Mouse (Mus musculus) testis, adult 2 months (tissue): Measurements from ENCODE around the gene Tada2b.

Experiments used
- CTCF ChIP-seq: fragments of 200-500 bp; IDR thresholded peaks from 2 replicates; pipeline ENCODE4 v1.5.1; 2012; ENCODE audit warnings: low read depth, mild to moderate bottlenecking, inconsistent platforms, low read length, moderate library complexity; ENCODE audit not compliant: control insufficient read depth, insufficient read depth, insufficient replicate concordance
- POLR2A ChIP-seq: fragments of 200-500 bp; IDR thresholded peaks from 2 replicates; pipeline ENCODE4 v1.6.1; 2012; ENCODE audit warnings: low read depth, mild to moderate bottlenecking, inconsistent platforms, low read length, moderate library complexity; ENCODE audit not compliant: control insufficient read depth

DNA sequence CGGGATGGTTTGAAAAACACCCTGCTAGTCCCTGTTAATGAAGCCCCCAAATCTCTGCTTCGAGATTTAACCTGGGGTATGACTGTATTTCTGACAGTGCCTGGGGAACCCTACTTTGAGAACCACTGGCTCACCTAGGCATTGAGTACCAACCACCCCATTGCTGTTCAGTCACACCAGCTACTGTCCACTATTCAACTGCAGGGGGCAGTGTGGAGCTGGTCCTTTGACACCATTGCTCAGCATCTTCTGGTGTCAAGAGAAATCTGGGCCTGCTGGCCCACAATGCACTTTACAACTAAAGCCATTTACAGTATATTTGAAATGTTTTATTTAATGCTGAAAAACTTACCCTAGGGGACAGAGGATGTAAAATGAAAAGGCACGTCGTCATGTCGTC, 9.8 kb downstream of the Tada2b start:
- no peak for TF ChIP-seq POLR2A
- peak; percentile 61; the same call in 1 of the 2 replicates for TF ChIP-seq CTCF
